19 mouse cellular contexts compared by ENCODE assay signal in genomic region chr13:96748109-96748845, GRCm38 (mm10). TPM values are rescaled to one million over a fixed set of nuclear protein-coding genes. Genes with fewer than 3 reads are reported as not detected.
DNase-seq lines count a peak whose midpoint lies in the region; TF ChIP-seq lines count a peak whose summit lies in the region.
"Had no signal": no experiment of that assay in that cellular context is flagged by ENCODE, and none has a peak within 500 bp of the region (broad histone marks: within the 10 kb centered on the region; RNA-seq: fewer than 3 reads in every experiment).

TSS of gene Ankrd31 (plus strand) at chr13:96748272.

- no peak for TF ChIP-seq EP300 in ES-Bruce4 (IDR thresholded peaks at IDR 0.05; ENCODE audit: insufficient read depth, low read depth, low read length)

- H3K36me3 ChIP-seq in E14TG2a.4 (ENCODE audit: insufficient read depth, low read length) (no peaks in the 10 kb centered on the region), ES-Bruce4 (ENCODE audit: control insufficient read depth, insufficient read depth, low read length, poor library complexity, severe bottlenecking) (no peaks in the 10 kb centered on the region)
- H3K36me3 ChIP-seq: embryonic facial prominence, embryonic 12.5 days; forebrain, embryonic 12.5 days; heart, embryonic 15.5 days; hindbrain, embryonic 10.5 days had no signal

- peaks cover 18% of the 10 kb centered on the region for H3K27me3 ChIP-seq in E14TG2a.4 (ENCODE audit: insufficient read depth, low read length)
- H3K27me3 ChIP-seq in ES-Bruce4 (ENCODE audit: control insufficient read depth, insufficient read depth, low read length, poor library complexity, severe bottlenecking) = 0 out of 2 replicates have a peak, but pooled peaks cover 2% of the 10 kb centered on the region
- H3K27me3 ChIP-seq: embryonic facial prominence, embryonic 12.5 days; forebrain, embryonic 12.5 days; heart, embryonic 15.5 days had no signal

- H3K27ac ChIP-seq in ES-Bruce4 (ENCODE audit: insufficient read depth, low read length) = no peak within 1 kb of the TSS
- H3K27ac ChIP-seq: embryonic facial prominence, embryonic 12.5 days; forebrain, embryonic 12.5 days; heart, adult 2 months; heart, embryonic 15.5 days; hindbrain, embryonic 10.5 days; hindbrain, embryonic 14.5 days had no signal

- H3K4me1 ChIP-seq in E14TG2a.4 (replicated peaks; ENCODE audit: low read depth, low read length) (peaks cover 5% of the 10 kb centered on the region; the same call in 1 of the 2 replicates), ES-Bruce4 (ENCODE audit: control insufficient read depth, insufficient read depth, low read length) (no peaks in the 10 kb centered on the region)
- H3K4me1 ChIP-seq: embryonic facial prominence, embryonic 12.5 days; forebrain, embryonic 12.5 days; heart, embryonic 15.5 days; hindbrain, embryonic 10.5 days had no signal

- no peaks in the 10 kb centered on the region for H3K9me3 ChIP-seq in E14TG2a.4 (ENCODE audit: low read length)
- no peaks in the 10 kb centered on the region for H3K9me3 ChIP-seq in ES-Bruce4 (replicated peaks; ENCODE audit: control insufficient read depth, insufficient read depth, low read length, poor library complexity, severe bottlenecking)
- H3K9me3 ChIP-seq: embryonic facial prominence, embryonic 12.5 days; forebrain, embryonic 12.5 days; heart, embryonic 15.5 days; hindbrain, embryonic 10.5 days had no signal

- peak; percentile 20 for DNase-seq in WW6 (ENCODE audit: low read depth, low spot score)
- peak; percentile 91 for DNase-seq in testis, postnatal 14 days (ENCODE audit: low spot score)
- no peak for DNase-seq in thymus, postnatal 4 days
- DNase-seq in right cerebral cortex, postnatal 10 days (ENCODE audit: low spot score in 2 of 2) = no peak
- DNase-seq: adrenal gland, postnatal 14 days; cerebellum, adult 11-12 months; cerebellum, adult 9-10 months; cerebellum, postnatal 25 days; gastrocnemius, postnatal 10 days; heart, adult 2 months had no signal

- H3K9ac ChIP-seq in ES-Bruce4 (ENCODE audit: low read depth, poor library complexity, severe bottlenecking) = no peak within 1 kb of the TSS
- H3K9ac ChIP-seq: embryonic facial prominence, embryonic 12.5 days; forebrain, embryonic 12.5 days; heart, embryonic 15.5 days; hindbrain, embryonic 14.5 days had no signal

- peak within 1 kb of the TSS; percentile 56 for H3K4me3 ChIP-seq in E14TG2a.4 (replicated peaks; ENCODE audit: low read length)
- H3K4me3 ChIP-seq in ES-Bruce4 (ENCODE audit: low read depth, low read length) = peak within 1 kb of the TSS; percentile 56
- H3K4me3 ChIP-seq: embryonic facial prominence, embryonic 12.5 days; forebrain, embryonic 12.5 days; heart, adult 2 months; heart, embryonic 15.5 days; hindbrain, embryonic 10.5 days had no signal

- no peak for TF ChIP-seq POLR2A in ES-Bruce4 (IDR thresholded peaks at IDR 0.05; ENCODE audit: insufficient read depth, low read length)

- TF ChIP-seq CTCF in E14TG2a.4 (conservative IDR thresholded peaks at IDR 0.05; ENCODE audit: low read length) (no peak), ES-Bruce4 (IDR thresholded peaks at IDR 0.05; ENCODE audit: low read depth, low read length) (no peak)

RNA-seq across cellular contexts. Expression of gene Ankrd31, which starts in this region (rescaled TPM):
- polyA plus RNA-seq in ES-Bruce4 (2011; ENCODE audit: insufficient read depth, insufficient read length, low read depth, missing spikeins) = 0.58 and 0.67 TPM in 2 replicates
- polyA plus RNA-seq: embryonic facial prominence, embryonic 12.5 days; forebrain, embryonic 12.5 days; forebrain, embryonic 16.5 days; heart, adult 2 months; heart, embryonic 11.5 days; heart, embryonic 15.5 days; hindbrain, embryonic 10.5 days; hindbrain, embryonic 14.5 days had no signal

Comparison
In these comparisons a context has a peak if more than half of its experiments do, and no peak if none do; other contexts are left out.
1. DNase-seq: peak in WW6 (single experiment) and testis, postnatal 14 days (single experiment); none in thymus, postnatal 4 days (single experiment) and right cerebral cortex, postnatal 10 days (0 of 2).